Mouse (Mus musculus) frontal cortex, postnatal 10 days (tissue): ENCODE measurements around the gene Cyp4f15.
"Not testable (repeated sequence)": the region's sequence is repeated elsewhere in the genome, so short reads cannot be mapped to it uniquely, and the experiment has no call there.

Experiments used
- DNase-seq, 2 experiments: peaks; one replicate each; pipeline ENCODE4 v3.0.0; 2022; ENCODE audit warnings: low spot score in 2 of 2, mixed read lengths in 1 of 2

Gene Cyp4f15

GRCm38 (mm10) chr17:32685048-32685750 lies at the start of gene Cyp4f15:
Gene Cyp4f15 (plus strand): TSS chr17:32685627.
- peak; percentile 63 to 73 for DNase-seq

DNA sequence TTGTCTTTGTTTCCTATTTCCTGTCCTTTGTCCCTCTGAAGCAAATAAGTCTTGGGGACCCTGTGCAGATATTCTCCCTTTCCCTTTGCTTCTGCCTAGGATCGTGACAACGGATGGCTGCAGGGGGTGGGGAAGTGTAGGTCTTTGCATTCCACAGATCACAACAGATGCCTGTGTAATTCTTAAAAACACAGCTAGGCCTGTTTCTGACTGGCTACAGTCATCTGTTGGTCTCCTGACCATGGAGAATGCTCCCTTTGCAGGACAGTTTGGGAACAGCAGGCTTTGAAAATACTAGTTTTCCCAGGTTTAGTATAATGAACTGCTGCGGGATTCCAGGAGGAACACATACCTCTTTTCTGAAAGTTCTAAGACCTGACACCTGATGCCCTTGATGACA lies 49.1 kb upstream of the Cyp4f15 start:
- no peak for DNase-seq

DNA sequence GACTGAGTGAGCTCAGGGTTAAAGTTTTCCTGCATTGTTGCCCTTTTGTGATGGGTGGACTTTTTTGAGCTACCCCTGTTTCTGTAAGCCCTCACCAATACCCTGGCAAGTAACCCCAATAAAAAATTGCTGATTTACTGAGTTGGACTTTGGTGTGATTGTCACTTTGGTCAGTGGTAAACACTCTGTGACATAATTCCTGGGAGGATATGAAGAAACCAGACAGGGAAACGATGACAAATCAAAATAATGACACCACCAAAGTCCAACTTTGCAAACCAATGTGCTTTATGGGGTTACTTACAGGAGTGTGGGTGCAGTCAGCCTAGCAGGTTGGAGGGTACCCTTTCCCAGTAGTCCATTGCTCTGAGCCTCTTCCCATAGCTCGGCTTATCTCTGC lies 48.3 kb upstream of the Cyp4f15 start:
- DNase-seq: no peak

GRCm38 (mm10) chr17:32646631-32647030 lies 38.8 kb upstream of the Cyp4f15 start:
- no peak for DNase-seq

DNA sequence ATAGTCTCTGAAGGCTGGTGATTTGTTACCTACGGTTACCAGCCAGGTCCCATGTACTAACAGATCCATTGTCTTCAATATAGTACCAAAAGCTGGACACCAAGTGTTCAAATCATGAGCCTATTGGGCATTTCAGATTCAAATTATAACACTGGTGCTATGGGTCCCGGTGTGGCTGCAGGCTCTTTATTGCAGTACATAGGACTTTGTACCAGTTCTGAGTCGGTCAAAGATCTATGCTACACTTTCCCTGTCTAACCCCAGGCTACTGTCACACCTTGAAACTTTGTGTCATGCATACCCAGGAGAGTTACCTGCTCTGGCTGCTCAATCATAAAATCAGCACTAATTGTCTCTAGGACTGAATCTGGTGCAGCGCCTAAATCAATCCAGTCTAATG lies 31.6 kb upstream of the Cyp4f15 start:
- no peak for DNase-seq

- DNase-seq: no peak
These were observed 28.4 kb upstream of the Cyp4f15 start for GRCm38 (mm10) chr17:32657041-32657440.

DNA sequence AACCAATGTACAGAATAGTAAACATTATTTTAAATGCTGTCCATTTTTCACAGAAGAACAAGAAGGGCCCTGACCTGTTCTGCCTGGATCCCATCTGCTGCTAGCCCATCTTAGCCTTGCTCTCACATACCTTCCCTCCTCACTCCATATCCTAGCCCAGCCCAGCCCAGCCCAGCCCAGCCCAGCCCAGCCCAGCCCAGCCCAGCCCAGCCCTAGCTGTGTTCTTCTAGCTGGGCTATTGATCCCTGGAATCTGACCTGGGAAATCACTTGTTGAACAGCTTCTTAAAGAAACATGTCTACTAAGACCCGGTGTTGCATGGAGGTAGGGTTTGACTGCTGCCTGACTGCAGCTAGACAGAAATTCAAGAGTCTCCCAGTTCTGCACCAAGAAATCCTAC lies 27.2 kb upstream of the Cyp4f15 start:
- no peak for DNase-seq

GRCm38 (mm10) chr17:32658712-32659111 lies 26.7 kb upstream of the Cyp4f15 start, which contains the start of gene Cyp4f40:
Gene Cyp4f40 (plus strand): TSS chr17:32658900.
- DNase-seq: peak; percentile 10 to 15

GRCm38 (mm10) chr17:32673976-32674375 lies 11.5 kb upstream of the Cyp4f15 start:
- DNase-seq: no peak

- DNase-seq: no peak
These were observed 9.3 kb upstream of the Cyp4f15 start for GRCm38 (mm10) chr17:32676040-32676635.

- DNase-seq: peak in 1 of 2 experiments; percentile 19
These were observed 5.0 kb upstream of the Cyp4f15 start for GRCm38 (mm10) chr17:32680404-32680803.

DNA sequence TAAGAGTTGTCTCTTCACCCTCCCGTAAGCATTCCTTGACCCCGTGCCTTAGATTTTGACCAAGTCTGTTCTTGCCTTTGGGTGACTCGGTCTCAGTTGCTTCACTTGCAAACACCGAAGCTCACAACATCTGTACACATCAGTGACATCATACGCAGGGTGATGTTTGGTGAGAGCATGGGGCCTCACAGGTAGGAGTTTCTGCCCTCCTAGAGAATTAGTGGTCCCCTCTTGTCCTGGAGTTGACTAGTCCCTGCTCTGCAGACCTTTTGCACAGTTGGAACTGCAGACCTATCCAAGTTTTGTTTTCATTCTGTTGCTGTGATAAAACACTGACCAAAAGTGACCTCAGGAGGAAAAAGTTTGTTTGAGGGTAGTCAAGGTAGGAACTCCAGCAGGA lies 1.3 kb downstream of the Cyp4f15 start:
- no peak for DNase-seq

DNA sequence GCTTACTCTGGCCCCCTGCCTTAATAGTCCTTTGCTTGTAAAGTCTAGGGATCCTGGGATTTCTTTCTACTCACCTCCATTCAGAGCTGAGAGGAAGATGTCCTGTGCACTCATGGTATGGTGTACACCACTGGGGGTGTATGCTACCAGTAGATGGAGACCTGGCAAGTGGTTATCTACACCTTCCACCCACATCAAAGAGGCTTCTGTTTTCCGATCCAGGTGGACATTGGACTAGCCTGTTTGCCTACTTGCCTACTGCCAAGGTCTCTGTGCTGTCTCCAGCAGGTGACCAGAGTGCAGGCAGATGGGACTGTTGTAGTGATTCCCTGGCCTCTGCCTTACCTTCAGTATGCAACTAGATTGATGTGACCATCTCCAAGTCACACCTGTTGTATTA lies 5.5 kb downstream of the Cyp4f15 start:
- no peak for DNase-seq

- DNase-seq: no peak
These were observed 17.4 kb downstream of the Cyp4f15 start for GRCm38 (mm10) chr17:32702826-32703225.

DNA sequence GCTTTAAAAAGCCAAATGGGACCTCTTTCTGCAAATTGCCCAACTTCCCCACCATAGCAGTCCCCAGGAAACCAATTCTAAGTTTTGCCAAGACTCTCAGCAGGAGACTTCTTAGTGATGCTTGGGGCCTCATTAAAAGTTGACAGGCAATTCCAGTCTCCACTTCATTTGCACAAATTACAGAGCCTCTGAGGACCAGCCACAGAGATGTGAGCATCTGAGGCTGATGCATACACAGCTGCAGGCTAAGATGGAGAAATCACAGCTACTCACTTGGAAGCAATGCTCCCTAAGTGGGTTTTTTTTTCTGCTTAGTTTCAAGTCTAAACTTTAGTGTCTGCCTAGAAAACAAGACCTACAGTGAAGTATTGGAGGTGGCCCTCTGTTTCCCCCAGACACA lies 25.1 kb downstream of the Cyp4f15 start:
- DNase-seq: not testable (repeated sequence)

DNA sequence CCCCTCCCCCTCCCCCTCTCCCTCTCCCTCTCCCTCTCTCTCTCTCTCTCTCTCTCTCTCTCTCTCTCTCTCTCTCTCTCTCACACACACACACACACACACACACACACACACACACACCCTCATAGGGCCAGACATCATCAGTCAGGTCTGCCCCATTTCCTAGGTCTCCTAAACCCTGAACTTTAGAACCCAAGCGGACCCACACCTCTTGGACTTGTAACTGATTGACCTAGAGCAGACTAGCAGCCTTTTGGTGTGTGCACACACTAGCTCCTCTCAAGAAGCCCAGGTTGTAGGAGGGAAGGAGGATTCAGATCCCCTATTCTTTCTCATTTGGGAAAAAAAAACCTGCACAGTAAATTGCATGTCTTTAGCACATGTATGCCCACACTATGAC lies 36.7 kb downstream of the Cyp4f15 start:
- DNase-seq: not testable (repeated sequence)

DNA sequence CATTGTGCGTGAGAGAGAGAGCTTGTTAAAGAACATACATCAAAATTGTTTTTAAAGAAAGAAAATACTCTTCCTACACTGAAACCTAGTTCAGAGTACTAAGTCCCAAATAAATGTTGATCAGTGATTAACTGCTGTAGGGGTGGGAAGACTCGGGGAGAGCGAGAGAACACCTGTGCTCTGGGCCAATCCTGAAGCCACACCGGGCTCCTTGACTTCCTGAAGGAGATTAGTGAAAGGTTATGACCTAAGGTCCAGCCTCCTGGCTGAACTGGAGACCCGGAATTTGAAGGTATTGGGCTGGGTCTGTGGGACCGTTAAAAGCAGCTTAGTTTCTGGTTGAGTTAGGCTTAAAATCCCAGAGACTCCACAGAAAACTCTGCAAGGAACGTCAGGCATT lies 37.3 kb downstream of the Cyp4f15 start:
- DNase-seq: no peak

DNA sequence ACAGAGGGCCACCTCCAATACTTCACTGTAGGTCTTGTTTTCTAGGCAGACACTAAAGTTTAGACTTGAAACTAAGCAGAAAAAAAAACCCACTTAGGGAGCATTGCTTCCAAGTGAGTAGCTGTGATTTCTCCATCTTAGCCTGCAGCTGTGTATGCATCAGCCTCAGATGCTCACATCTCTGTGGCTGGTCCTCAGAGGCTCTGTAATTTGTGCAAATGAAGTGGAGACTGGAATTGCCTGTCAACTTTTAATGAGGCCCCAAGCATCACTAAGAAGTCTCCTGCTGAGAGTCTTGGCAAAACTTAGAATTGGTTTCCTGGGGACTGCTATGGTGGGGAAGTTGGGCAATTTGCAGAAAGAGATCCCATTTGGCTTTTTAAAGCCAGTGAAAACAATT lies 40.9 kb downstream of the Cyp4f15 start:
- not testable (repeated sequence) for DNase-seq

GRCm38 (mm10) chr17:32729029-32729428 lies 43.6 kb downstream of the Cyp4f15 start:
- no peak for DNase-seq

- no peak for DNase-seq
These were observed 53.0 kb downstream of the Cyp4f15 start for GRCm38 (mm10) chr17:32738406-32738805.

DNA sequence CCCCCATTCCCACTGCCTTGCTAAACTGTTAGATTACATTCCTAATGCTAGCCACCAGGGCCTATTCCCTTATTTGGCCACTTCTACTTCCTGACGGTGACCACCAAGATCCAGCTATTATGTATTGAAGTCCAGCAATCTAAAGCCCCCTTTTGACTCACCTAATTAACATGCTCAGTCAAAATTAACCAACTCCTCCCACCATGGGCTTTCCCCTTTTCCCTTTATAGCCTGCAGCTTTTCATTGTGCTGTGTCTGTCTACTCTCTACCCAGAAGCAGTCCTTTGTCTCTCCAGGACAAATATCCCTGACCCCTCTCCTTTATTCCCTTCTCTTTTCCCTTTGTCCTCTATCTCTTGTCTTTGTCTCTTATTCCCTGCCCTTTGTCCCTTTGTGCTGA lies 55.6 kb downstream of the Cyp4f15 start:
- no peak for DNase-seq

GRCm38 (mm10) chr17:32750611-32751010 lies 65.2 kb downstream of the Cyp4f15 start:
- DNase-seq: no peak
